Mouse (Mus musculus) embryonic facial prominence, embryonic 12.5 days (tissue): ENCODE results near the gene Usp48. TPM values are rescaled to one million over a fixed set of nuclear protein-coding genes. Genes with fewer than 3 reads are reported as not detected.

ENCODE experiments used
- polyA plus RNA-seq: library from polyadenylated mRNA; unstranded; fragments of >200 nt; fragmentation: Nextera tagmentation; extraction: Ambion mirVana; gene quantifications from 2 replicates; pipeline ENCODE4 v1.2.1, GENCODE M21; 2016

Gene Usp48
- polyA plus RNA-seq, 1 experiment from 2014 or later: 90.5 TPM

Other genes with a start within 250 kb of the Usp48 start
- 651 and 669 TPM in 2 replicates for gene Cdc42, start 236.0 kb upstream of the Usp48 start, polyA plus RNA-seq
- gene Cela3a, start 184.0 kb upstream of the Usp48 start, polyA plus RNA-seq: not detected in 2 replicates
- not detected in 2 replicates for gene Cela3b, start 163.2 kb upstream of the Usp48 start, polyA plus RNA-seq
- not detected in 2 replicates for gene 1700013G24Rik, start 140.5 kb upstream of the Usp48 start, polyA plus RNA-seq
- 19.0 and 19.7 TPM in 2 replicates for gene Hspg2, start 125.0 kb upstream of the Usp48 start, polyA plus RNA-seq
- not detected in 2 replicates for gene Ldlrad2, start 19.2 kb upstream of the Usp48 start, polyA plus RNA-seq
- gene Rap1gap, start 71.0 kb downstream of the Usp48 start, polyA plus RNA-seq: 15.1 and 16.3 TPM in 2 replicates
- 23.0 and 23.7 TPM in 2 replicates for gene Alpl, start 202.6 kb downstream of the Usp48 start, polyA plus RNA-seq